Mouse (Mus musculus) skeletal muscle tissue, adult 2 months (tissue): Measurements from ENCODE around the gene Gm20388.

Experiments
- DNase-seq: peaks from one replicate; pipeline ENCODE4 v3.0.0-alpha.2; 2012; ENCODE audit warnings: low read depth, low spot score

Gene Gm20388

GRCm38 (mm10) chr8:122891440-122891839 lies 2980.8 kb downstream of the Gm20388 start:
- no peak for DNase-seq

GRCm38 (mm10) chr8:122893451-122893850 lies 2982.8 kb downstream of the Gm20388 start:
- DNase-seq: no peak

DNA sequence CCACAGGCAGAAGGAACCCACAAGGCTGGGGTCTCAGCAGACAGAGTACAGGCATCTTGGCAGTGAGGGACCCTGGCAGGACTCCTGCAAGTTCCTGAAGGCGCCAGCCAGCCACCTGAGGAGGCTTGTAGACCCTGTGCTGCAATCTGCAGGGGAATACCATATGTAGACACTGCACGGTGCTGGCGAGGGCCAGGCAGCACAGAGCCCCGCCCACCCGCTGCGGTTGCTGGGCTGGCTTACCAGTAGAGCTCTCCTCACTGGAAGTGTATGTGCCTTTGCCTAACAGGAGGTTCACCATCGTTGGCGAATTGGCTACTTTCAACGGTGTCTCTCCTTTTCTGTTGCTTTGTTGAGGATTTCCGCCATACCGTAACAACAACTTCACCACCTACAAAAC lies 2985.7 kb downstream of the Gm20388 start:
- no peak for DNase-seq

DNA sequence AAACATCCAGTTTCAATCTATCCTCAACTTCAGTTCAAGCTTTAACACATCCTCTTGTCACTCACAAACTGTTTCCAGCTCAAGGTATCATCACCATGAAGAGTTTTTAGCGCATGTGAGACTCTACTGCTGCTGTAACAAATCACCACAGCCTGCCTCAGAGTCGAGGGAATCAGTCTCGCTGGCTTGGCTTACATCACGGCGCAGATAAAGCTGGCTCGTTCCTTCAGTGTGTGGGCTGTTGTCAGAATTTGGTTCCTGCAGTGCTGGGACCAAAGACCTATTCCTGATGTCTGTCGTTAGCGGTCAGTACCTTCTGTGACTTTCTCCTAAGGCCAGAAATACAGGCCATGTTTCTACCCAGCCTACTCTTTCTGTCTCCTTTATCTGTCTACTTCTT lies 2986.6 kb downstream of the Gm20388 start:
- no peak for DNase-seq

DNA sequence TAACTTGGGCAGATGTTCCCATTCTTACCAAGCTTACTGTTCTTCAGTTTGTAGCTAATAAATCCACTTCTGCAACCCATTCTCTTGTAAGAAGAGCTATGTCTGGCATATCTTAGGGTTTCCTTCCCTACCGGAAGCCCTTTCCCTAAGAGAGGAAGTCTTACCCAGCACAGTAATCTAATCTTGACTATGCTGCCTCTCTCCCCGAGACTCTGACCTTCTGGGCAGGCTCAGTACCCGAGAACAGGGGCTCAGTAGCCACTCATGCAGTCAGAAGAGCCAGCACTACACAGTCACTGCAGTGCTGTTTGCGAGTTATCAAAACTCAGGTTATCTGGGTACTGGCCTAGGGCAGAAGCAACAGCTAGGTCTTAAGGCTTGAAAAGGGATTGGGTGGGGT lies 2987.4 kb downstream of the Gm20388 start:
- DNase-seq: no peak

GRCm38 (mm10) chr8:122898473-122898872 lies 2987.8 kb downstream of the Gm20388 start:
- no peak for DNase-seq

GRCm38 (mm10) chr8:122899085-122899484 lies 2988.4 kb downstream of the Gm20388 start:
- no peak for DNase-seq

- no peak for DNase-seq
These were observed 2990.8 kb downstream of the Gm20388 start for GRCm38 (mm10) chr8:122901476-122901875.

DNA sequence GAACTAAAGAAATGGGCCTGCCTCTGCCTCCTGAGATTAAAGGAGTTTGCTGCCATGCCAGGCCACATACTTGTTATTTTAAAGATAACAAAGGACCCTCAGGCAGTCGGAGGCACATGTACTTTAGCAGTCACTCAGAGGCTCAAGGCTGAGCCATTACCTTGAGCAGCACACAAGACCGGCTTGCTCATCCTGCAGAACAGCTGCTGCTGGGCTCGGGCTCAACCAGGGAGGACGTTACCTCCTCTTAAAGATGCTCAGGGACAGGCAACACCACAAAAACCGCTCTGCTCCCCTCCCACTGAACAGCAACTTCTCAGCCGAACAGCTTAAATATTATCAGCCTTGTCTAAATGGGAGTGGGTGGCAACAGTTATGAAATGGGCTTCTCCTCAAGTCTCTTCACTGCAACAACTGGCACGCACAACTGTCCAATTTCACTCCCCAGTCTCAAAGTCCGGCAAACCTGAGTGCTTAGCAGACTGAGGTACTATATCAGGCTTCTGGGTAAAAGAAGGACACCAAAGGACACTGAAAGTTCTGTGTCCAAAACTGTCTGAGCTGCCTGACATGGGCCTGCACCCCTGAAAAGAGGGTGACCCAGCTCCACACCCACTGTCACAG lies 2991.4 kb downstream of the Gm20388 start:
- no peak for DNase-seq

- no peak for DNase-seq
These were observed 2991.9 kb downstream of the Gm20388 start for GRCm38 (mm10) chr8:122902581-122902980.

DNA sequence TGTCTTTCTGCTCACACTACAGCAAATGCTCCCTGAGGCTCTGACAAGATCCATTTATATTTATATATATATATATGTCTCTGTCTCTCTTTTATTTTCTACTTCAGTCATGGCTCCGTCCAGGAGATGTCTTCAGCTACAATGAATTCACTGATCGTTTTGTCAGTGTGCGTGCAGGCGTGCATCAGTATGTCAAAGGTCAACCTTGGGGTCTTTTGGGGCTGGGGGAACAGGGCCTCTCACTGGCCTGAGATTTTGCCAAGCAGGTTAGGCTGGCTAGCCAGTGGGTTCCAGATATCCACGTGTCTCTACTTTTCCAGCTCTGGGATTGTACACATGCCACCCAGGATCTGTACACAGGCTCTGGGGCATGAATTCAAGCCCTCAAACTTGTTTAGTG lies 2992.4 kb downstream of the Gm20388 start:
- DNase-seq: no peak

- DNase-seq: no peak
These were observed 2993.9 kb downstream of the Gm20388 start for GRCm38 (mm10) chr8:122904496-122904895.

DNA sequence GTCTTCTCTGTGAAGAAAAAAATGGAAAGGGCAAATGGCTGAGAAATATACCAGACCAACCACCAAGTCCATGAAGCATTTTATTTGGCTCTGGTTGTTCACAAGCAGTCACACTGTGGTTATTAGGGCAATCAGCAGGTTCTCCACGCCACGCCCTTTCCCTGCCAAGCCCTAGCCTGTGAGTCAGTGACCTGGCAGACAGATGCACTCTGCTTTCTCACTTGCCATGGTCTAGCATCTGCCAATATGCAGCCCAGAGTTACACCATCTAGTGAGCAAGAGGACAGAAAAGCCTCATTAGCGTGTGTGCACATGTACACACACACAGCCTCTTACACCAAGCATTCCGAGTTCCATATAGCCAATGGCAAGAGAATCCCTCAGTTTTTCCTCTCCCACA lies 2994.7 kb downstream of the Gm20388 start:
- DNase-seq: peak; percentile 76

DNA sequence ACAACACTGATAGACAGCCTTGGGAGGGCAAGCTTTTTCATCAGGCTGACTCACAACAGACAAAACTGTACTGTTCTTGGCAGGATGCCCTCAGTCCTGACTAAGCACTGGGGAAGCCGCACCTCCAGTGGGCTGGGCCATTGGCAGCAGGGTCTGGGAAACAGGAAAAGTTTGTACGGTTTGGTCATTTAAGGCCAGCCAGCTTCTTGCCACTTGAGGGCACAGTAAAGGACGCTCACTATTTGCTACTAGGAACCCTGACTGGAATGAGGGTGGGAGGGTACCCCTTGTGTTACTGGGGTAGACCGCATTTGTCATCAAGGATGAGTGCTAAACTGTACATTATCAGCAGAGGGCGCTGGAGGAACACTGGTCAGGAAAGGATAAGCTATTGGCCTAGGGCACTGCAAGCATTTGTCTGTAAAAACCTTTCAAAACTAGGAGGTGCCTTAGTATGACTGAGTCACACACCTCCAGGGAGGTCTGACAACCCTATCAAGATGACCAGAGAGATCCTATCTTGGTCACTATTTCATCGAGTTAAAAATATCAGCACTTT lies 2995.9 kb downstream of the Gm20388 start:
- DNase-seq: peak; percentile 95

GRCm38 (mm10) chr8:122912150-122912549 lies 3001.5 kb downstream of the Gm20388 start:
- no peak for DNase-seq

DNA sequence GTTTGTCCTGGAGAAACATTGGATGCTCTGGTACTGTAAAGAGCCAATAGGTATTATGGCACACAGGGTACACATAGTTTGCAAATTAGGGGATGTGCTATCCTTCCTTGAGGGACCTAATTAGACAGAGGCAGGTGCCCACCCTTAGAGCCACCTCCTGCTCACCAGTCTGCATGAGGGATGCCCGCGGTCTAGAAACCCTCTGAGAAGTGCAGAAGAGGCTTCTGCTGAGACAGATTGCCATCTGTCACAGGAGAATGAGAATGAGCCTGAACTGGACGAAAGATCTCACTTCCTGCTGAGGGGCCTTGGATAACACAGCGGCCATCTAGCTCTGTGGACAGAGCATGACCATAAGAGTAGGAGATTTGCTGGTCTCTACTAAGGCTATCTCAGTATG lies 3002.2 kb downstream of the Gm20388 start:
- DNase-seq: no peak

GRCm38 (mm10) chr8:122916766-122917165 lies 3006.1 kb downstream of the Gm20388 start:
- DNase-seq: no peak

DNA sequence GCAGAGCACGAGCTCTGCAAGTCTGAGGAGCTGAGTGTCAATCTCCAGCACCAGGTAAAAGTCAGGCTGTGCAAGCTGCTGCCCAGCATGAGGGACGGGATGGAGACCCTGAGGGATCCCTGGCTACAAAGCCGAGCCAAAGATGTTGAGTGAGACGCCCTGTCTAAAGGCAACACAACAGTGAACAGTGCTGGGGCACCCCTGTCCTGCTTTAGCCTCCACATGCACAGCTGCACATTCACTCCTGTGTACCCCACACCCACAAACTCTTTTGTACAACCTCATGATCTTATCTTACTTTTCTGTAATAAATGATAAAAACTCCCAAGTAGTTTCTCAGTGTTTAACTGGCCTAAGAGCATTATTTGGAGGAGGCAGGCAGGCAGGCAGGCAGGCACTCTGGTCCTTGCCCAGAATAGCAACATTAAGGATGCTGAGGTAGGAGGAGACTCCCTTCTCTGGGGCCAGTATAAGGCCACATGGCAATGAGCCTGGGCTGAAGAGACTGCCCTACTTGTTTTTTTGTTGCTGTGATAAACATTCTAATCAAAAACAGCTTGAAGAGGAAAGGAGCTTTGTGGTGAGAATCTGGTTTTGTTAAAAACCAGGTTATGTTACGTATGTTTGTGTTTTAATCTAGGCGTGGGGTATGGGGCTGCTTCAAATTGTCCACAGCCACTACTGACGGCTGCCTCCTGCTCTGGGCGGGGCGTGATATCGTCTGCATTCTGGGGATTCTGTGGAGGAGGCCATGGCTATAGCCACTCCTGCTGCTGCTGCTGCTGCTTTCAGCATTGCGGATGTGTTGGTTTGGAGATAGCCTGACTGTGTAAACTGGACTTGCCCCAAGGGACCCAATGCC lies 3007.1 kb downstream of the Gm20388 start:
- DNase-seq: peak; percentile 43

GRCm38 (mm10) chr8:122918438-122919107 lies 3007.9 kb downstream of the Gm20388 start:
- DNase-seq: no peak

- DNase-seq: no peak
These were observed 3010.2 kb downstream of the Gm20388 start for GRCm38 (mm10) chr8:122920890-122921289.

DNA sequence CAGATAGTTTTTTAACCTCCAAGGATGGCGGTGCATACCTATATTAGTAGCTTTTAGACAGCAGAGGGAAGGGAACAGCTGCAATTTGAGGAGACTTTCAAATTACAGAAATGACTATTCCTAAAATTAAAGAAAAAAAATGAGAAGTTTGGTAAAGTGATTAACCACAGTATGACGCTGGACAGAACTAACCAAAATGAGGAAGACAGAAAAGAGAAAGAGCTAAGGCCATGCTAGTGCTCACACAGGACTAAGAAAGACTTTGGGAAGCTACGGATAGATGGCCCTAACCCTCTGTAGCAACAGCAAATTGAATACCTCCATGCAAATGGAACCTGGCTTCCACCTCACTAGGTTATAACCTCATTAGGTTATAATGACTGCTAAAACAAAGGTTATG lies 3012.3 kb downstream of the Gm20388 start:
- DNase-seq: no peak

- no peak for DNase-seq
These were observed 3012.9 kb downstream of the Gm20388 start for GRCm38 (mm10) chr8:122923431-122924090.
